In genomic region chr13:109903764-109904510, GRCm38 (mm10) we compare ENCODE assay signal across 8 mouse cellular contexts.
DNase-seq lines count a peak whose midpoint lies in the region; ATAC-seq and TF ChIP-seq lines count a peak whose summit lies in the region.

No protein-coding gene starts in this region.

- H3K4me1 ChIP-seq in heart, embryonic 11.5 days (ENCODE audit: control insufficient read depth, insufficient read depth, low read length): peaks cover 10% of the 10 kb centered on the region
- H3K4me1 ChIP-seq in cortical plate, adult 2 months (ENCODE audit: control insufficient read depth, insufficient read depth, low read length): no peaks in the 10 kb centered on the region; the same call in 1 of the 2 replicates

- 32% methylated on average over 14 of the region's 14 CpGs for WGBS in heart, embryonic 11.5 days (ENCODE audit: insufficient replicate concordance)

- no peak for TF ChIP-seq CTCF in cortical plate, adult 2 months (IDR thresholded peaks at IDR 0.05; ENCODE audit: extremely low read depth, insufficient read depth, low read length)

- H3K27me3 ChIP-seq in heart, embryonic 11.5 days (ENCODE audit: control insufficient read depth, insufficient read depth, low read length): no peaks in the 10 kb centered on the region

- H3K9me3 ChIP-seq in heart, embryonic 11.5 days (replicated peaks; ENCODE audit: control insufficient read depth, low read length): no peaks in the 10 kb centered on the region

- no peak for TF ChIP-seq POLR2A in cortical plate, adult 2 months (IDR thresholded peaks at IDR 0.05; ENCODE audit: extremely low read depth, insufficient read depth, low read length)

- H3K4me2 ChIP-seq in heart, embryonic 11.5 days: peak overlapping the region; percentile 96

- H3K9ac ChIP-seq in heart, embryonic 11.5 days (ENCODE audit: low read depth, low read length): peak overlapping the region; percentile 77

- intact Hi-C loops in heart, postnatal 36 days (cut with DNase I): loop anchor here (1.0 to 10.0 kb wide), 3 partner anchors 81 to 669 kb away; no protein-coding TSS in a partner anchor

- no peak overlapping the region for H3K27ac ChIP-seq in heart, embryonic 11.5 days (ENCODE audit: low read depth, low read length)
- H3K27ac ChIP-seq in cortical plate, adult 2 months (ENCODE audit: insufficient read depth, low read length): no peak overlapping the region

- ATAC-seq in heart, embryonic 11.5 days (replicated peaks; ENCODE audit: insufficient number of reproducible peaks, low FRiP score, low TSS enrichment): no peak
- ATAC-seq in erythroblast, adult 5-6 weeks (replicated peaks; ENCODE audit: low FRiP score, poor library complexity, severe bottlenecking): no peak

- DNase-seq in heart, postnatal 36 days: no peak
- DNase-seq in induced T-regulatory cell, adult 2 months (ENCODE audit: low read depth): peak; percentile 84
- peak; percentile 71 for DNase-seq in naive thymus-derived CD4-positive, alpha-beta T cell, adult 2 months (ENCODE audit: low read depth)
- no peak for DNase-seq in adrenal gland, adult 18-20 months (ENCODE audit: low spot score in 2 of 2)
- DNase-seq in frontal cortex, adult 2 months (ENCODE audit: extremely low spot score in 1 of 2, low spot score in 1 of 2): no peak

- peak overlapping the region; percentile 76 for H3K4me3 ChIP-seq in heart, embryonic 11.5 days (ENCODE audit: low read depth, low read length)
- peak overlapping the region; percentile 85 for H3K4me3 ChIP-seq in cortical plate, adult 2 months (ENCODE audit: insufficient read depth, low read length)

- no peaks in the 10 kb centered on the region for H3K36me3 ChIP-seq in heart, embryonic 11.5 days (ENCODE audit: control insufficient read depth, insufficient read depth, low read length)

Comparison
In these comparisons a context has a peak if more than half of its experiments do, and no peak if none do; other contexts are left out.
1. DNase-seq: peak in induced T-regulatory cell, adult 2 months (single experiment) and naive thymus-derived CD4-positive, alpha-beta T cell, adult 2 months (single experiment); none in heart, postnatal 36 days (0 of 2), adrenal gland, adult 18-20 months (0 of 2) and frontal cortex, adult 2 months (0 of 2).